Mouse (Mus musculus): Measurements from ENCODE around the gene Nfic. TPM values are rescaled to one million over a fixed set of nuclear protein-coding genes. Genes with fewer than 3 reads are reported as not detected.

Gene Nfic
- polyA plus RNA-seq, 1 experiment from 2014 or later = 30.8 TPM

- no peak for ATAC-seq (ENCODE audit: insufficient number of reproducible peaks, insufficient read depth, low FRiP score, low TSS enrichment, low read depth)
- Histone ChIP-seq H3K4me1 (replicated peaks) (peaks cover 58% of the 10 kb centered on the region), H3K36me3 (no peaks in the 10 kb centered on the region), H3K27ac (no peak overlapping the region), H3K9me3 (peaks cover 6% of the 10 kb centered on the region; the same call in 1 of the 2 replicates), H3K4me3 (replicated peaks) (peak overlapping the region; percentile 76), H3K4me2 (peak overlapping the region; percentile 93), H3K9ac (replicated peaks) (no peak overlapping the region), H3K27me3 (peaks cover 80% of the 10 kb centered on the region)
- 20% methylated on average over 2 of the region's 2 CpGs for WGBS
These were observed 26.3 kb downstream of the Nfic start for GRCm38 (mm10) chr10:81429092-81429491.

- WGBS = 86% methylated on average over 7 of the region's 7 CpGs
- H3K27me3 ChIP-seq = peaks cover 80% of the 10 kb centered on the region
These were observed 26.9 kb downstream of the Nfic start for GRCm38 (mm10) chr10:81428507-81428870.

GRCm38 (mm10) chr10:81427804-81428506, 27.5 kb downstream of the Nfic start:
- no peak for ATAC-seq (ENCODE audit: insufficient number of reproducible peaks, insufficient read depth, low FRiP score, low TSS enrichment, low read depth)
- WGBS = 76% methylated on average over 8 of the region's 8 CpGs
- no peak overlapping the region for H3K4me2 ChIP-seq
- H3K9ac ChIP-seq (replicated peaks) = no peak overlapping the region
- peaks cover 80% of the 10 kb centered on the region for H3K27me3 ChIP-seq
- no peak overlapping the region for H3K4me3 ChIP-seq (replicated peaks)
- H3K4me1 ChIP-seq (replicated peaks) = peaks cover 54% of the 10 kb centered on the region
- H3K36me3 ChIP-seq = no peaks in the 10 kb centered on the region
- H3K27ac ChIP-seq = no peak overlapping the region
- H3K9me3 ChIP-seq = peaks cover 6% of the 10 kb centered on the region; the same call in 1 of the 2 replicates

More at GRCm38 (mm10) chr10:81428507-81428870, 26.9 kb downstream of the Nfic start:
- Histone ChIP-seq H3K27ac (no peak overlapping the region), H3K36me3 (no peaks in the 10 kb centered on the region), H3K4me3 (replicated peaks) (no peak overlapping the region), H3K9me3 (peaks cover 6% of the 10 kb centered on the region; the same call in 1 of the 2 replicates), H3K9ac (replicated peaks) (no peak overlapping the region), H3K4me2 (no peak overlapping the region), H3K4me1 (replicated peaks) (peaks cover 59% of the 10 kb centered on the region)
- no peak for ATAC-seq (ENCODE audit: insufficient number of reproducible peaks, insufficient read depth, low FRiP score, low TSS enrichment, low read depth)

GRCm38 (mm10) chr10:81427327-81427726, 28.1 kb downstream of the Nfic start:
- peak overlapping the region; percentile 55 for H3K4me3 ChIP-seq (replicated peaks)
- H3K27ac ChIP-seq = no peak overlapping the region
- ATAC-seq (ENCODE audit: insufficient number of reproducible peaks, insufficient read depth, low FRiP score, low TSS enrichment, low read depth) = no peak
- H3K9me3 ChIP-seq = peaks cover 6% of the 10 kb centered on the region; the same call in 1 of the 2 replicates
- peak overlapping the region; percentile 89 for H3K4me2 ChIP-seq
- peaks cover 80% of the 10 kb centered on the region for H3K27me3 ChIP-seq
- peak overlapping the region; percentile 68; the same call in 1 of the 2 replicates for H3K9ac ChIP-seq (replicated peaks)
- H3K4me1 ChIP-seq (replicated peaks) = peaks cover 52% of the 10 kb centered on the region
- WGBS = 30% methylated on average over 3 of the region's 3 CpGs
- no peaks in the 10 kb centered on the region for H3K36me3 ChIP-seq

- Histone ChIP-seq H3K36me3 (no peaks in the 10 kb centered on the region), H3K27me3 (peaks cover 78% of the 10 kb centered on the region), H3K4me1 (replicated peaks) (peaks cover 52% of the 10 kb centered on the region), H3K4me2 (peak overlapping the region; percentile 89), H3K27ac (no peak overlapping the region), H3K9me3 (peaks cover 6% of the 10 kb centered on the region; the same call in 1 of the 2 replicates), H3K4me3 (replicated peaks) (peak overlapping the region; percentile 55), H3K9ac (replicated peaks) (peak overlapping the region; percentile 68)
- no peak for ATAC-seq (ENCODE audit: insufficient number of reproducible peaks, insufficient read depth, low FRiP score, low TSS enrichment, low read depth)
- under 1% methylated on average over 35 of the region's 38 CpGs for WGBS
These were observed 28.5 kb downstream of the Nfic start for GRCm38 (mm10) chr10:81426897-81427296.

- ATAC-seq (ENCODE audit: insufficient number of reproducible peaks, insufficient read depth, low FRiP score, low TSS enrichment, low read depth) = no peak
- H3K4me1 ChIP-seq (replicated peaks) = peaks cover 47% of the 10 kb centered on the region
- no peaks in the 10 kb centered on the region for H3K36me3 ChIP-seq
- H3K9ac ChIP-seq (replicated peaks) = peak overlapping the region; percentile 68
- WGBS = 3% methylated on average over 22 of the region's 33 CpGs
- no peak overlapping the region for H3K27ac ChIP-seq
- peaks cover 6% of the 10 kb centered on the region; the same call in 1 of the 2 replicates for H3K9me3 ChIP-seq
- peaks cover 76% of the 10 kb centered on the region for H3K27me3 ChIP-seq
- H3K4me2 ChIP-seq = peak overlapping the region; percentile 89
- peak overlapping the region; percentile 55 for H3K4me3 ChIP-seq (replicated peaks)
These were observed 29.3 kb downstream of the Nfic start for GRCm38 (mm10) chr10:81426081-81426671.

- peaks cover 77% of the 10 kb centered on the region for H3K27me3 ChIP-seq
- peak overlapping the region; percentile 37; the same call in 1 of the 2 replicates for H3K9ac ChIP-seq (replicated peaks)
- peaks cover 6% of the 10 kb centered on the region; the same call in 1 of the 2 replicates for H3K9me3 ChIP-seq
- WGBS = 26% methylated on average over 10 of the region's 10 CpGs
- peak overlapping the region; percentile 89 for H3K4me2 ChIP-seq
- H3K27ac ChIP-seq = no peak overlapping the region
- H3K4me3 ChIP-seq (replicated peaks) = peak overlapping the region; percentile 15
- no peak for ATAC-seq (ENCODE audit: insufficient number of reproducible peaks, insufficient read depth, low FRiP score, low TSS enrichment, low read depth)
- H3K36me3 ChIP-seq = peaks cover 4% of the 10 kb centered on the region; the same call in 1 of the 2 replicates
- peaks cover 44% of the 10 kb centered on the region for H3K4me1 ChIP-seq (replicated peaks)
These were observed 30.1 kb downstream of the Nfic start for GRCm38 (mm10) chr10:81425236-81425850.

- Histone ChIP-seq H3K27ac (no peak overlapping the region), H3K36me3 (peaks cover 13% of the 10 kb centered on the region), H3K4me2 (peak overlapping the region; percentile 89), H3K9me3 (peaks cover 6% of the 10 kb centered on the region; the same call in 1 of the 2 replicates), H3K4me3 (replicated peaks) (peak overlapping the region; percentile 15; the same call in 1 of the 2 replicates), H3K27me3 (peaks cover 77% of the 10 kb centered on the region), H3K4me1 (replicated peaks) (peaks cover 40% of the 10 kb centered on the region), H3K9ac (replicated peaks) (peak overlapping the region; percentile 37; the same call in 1 of the 2 replicates)
- 4% methylated on average over 25 of the region's 25 CpGs for WGBS
- no peak for ATAC-seq (ENCODE audit: insufficient number of reproducible peaks, insufficient read depth, low FRiP score, low TSS enrichment, low read depth)
These were observed 31.0 kb downstream of the Nfic start for GRCm38 (mm10) chr10:81424246-81425051.

GRCm38 (mm10) chr10:81423476-81424245, 31.8 kb downstream of the Nfic start:
- peak overlapping the region; percentile 89 for H3K4me2 ChIP-seq
- no peak for ATAC-seq (ENCODE audit: insufficient number of reproducible peaks, insufficient read depth, low FRiP score, low TSS enrichment, low read depth)
- WGBS = 58% methylated on average over 4 of the region's 4 CpGs
- 0 out of 2 replicates have a peak overlapping the region, but pooled peaks have one; percentile 37 for H3K9ac ChIP-seq (replicated peaks)
- H3K9me3 ChIP-seq = peaks cover 3% of the 10 kb centered on the region; the same call in 1 of the 2 replicates
- peaks cover 43% of the 10 kb centered on the region for H3K4me1 ChIP-seq (replicated peaks)
- peaks cover 14% of the 10 kb centered on the region for H3K36me3 ChIP-seq
- H3K27ac ChIP-seq = no peak overlapping the region
- H3K4me3 ChIP-seq (replicated peaks) = peak overlapping the region; percentile 15; the same call in 1 of the 2 replicates
- H3K27me3 ChIP-seq = peaks cover 70% of the 10 kb centered on the region

- Histone ChIP-seq H3K4me2 (no peak overlapping the region), H3K4me1 (replicated peaks) (peaks cover 52% of the 10 kb centered on the region), H3K36me3 (peaks cover 14% of the 10 kb centered on the region), H3K9ac (replicated peaks) (no peak overlapping the region), H3K27ac (no peak overlapping the region), H3K4me3 (replicated peaks) (no peak overlapping the region), H3K27me3 (peaks cover 60% of the 10 kb centered on the region), H3K9me3 (no peaks in the 10 kb centered on the region)
- WGBS = 82% methylated on average over 3 of the region's 3 CpGs
- ATAC-seq (ENCODE audit: insufficient number of reproducible peaks, insufficient read depth, low FRiP score, low TSS enrichment, low read depth) = no peak
These were observed 32.7 kb downstream of the Nfic start for GRCm38 (mm10) chr10:81422661-81423217.
